Mouse (Mus musculus) liver, embryonic 16.5 days (tissue): ENCODE results near the gene Magi1. TPM values are rescaled to one million over a fixed set of nuclear protein-coding genes. Genes with fewer than 3 reads are reported as not detected.
"Not testable (repeated sequence)": the region's sequence is repeated elsewhere in the genome, so short reads cannot be mapped to it uniquely, and the experiment has no call there.

ENCODE experiments used
- ATAC-seq: fragments of 200-750 bp; cut with Nextera tagmentation; 2 replicates; pipeline ENCODE4 v1.8.0; 2017; ENCODE audit warnings: low read depth, mild to moderate bottlenecking, moderate number of reproducible peaks, moderate library complexity
- H3K27ac ChIP-seq: fragments of 300-500 bp; sonication (generic); 2 replicates; pipeline ENCODE4 v1.5.1; 2014; ENCODE audit warnings: mild to moderate bottlenecking, low read length
- H3K27me3 ChIP-seq: fragments of 300-500 bp; sonication (generic); 2 replicates; pipeline ENCODE4 v1.6.1; 2014; ENCODE audit warnings: low read depth, low read length, mixed read lengths; ENCODE audit not compliant: control insufficient read depth, insufficient read depth
- H3K36me3 ChIP-seq: fragments of 300-500 bp; sonication (generic); 2 replicates; pipeline ENCODE4 v1.6.1; 2014; ENCODE audit warnings: mild to moderate bottlenecking; ENCODE audit not compliant: control insufficient read depth, insufficient read depth
- H3K4me1 ChIP-seq: fragments of 300-500 bp; sonication (generic); 2 replicates; pipeline ENCODE4 v1.6.1; 2014; ENCODE audit warnings: low read depth, low read length, mixed read lengths; ENCODE audit not compliant: control insufficient read depth
- H3K4me2 ChIP-seq: fragments of 300-500 bp; sonication (generic); 2 replicates; pipeline ENCODE4 v1.6.1; 2014; ENCODE audit warnings: low read depth, low read length, mixed read lengths
- H3K4me3 ChIP-seq: fragments of 300-500 bp; sonication (generic); 2 replicates; pipeline ENCODE4 v1.5.1; 2014; ENCODE audit warnings: low read depth, mild to moderate bottlenecking, low read length
- H3K9ac ChIP-seq: fragments of 300-500 bp; sonication (generic); 2 replicates; pipeline ENCODE4 v1.6.1; 2014; ENCODE audit warnings: low read depth, low read length
- H3K9me3 ChIP-seq: fragments of 300-500 bp; sonication (generic); replicated peaks from 2 replicates; pipeline ENCODE4 v1.6.1; 2016; ENCODE audit warnings: low read length; ENCODE audit not compliant: control insufficient read depth
- WGBS: fragments of 180-500 bp; shearing (Covaris S2); extraction: QIAGEN DNeasy Blood & Tissue Kit; methylation state at CpG from one replicate; pipeline ENCODE4 v1.1.7; 2014; ENCODE audit not compliant: insufficient replicate concordance; 5-methylcytosine and 5-hydroxymethylcytosine counted together
- polyA plus RNA-seq: library from polyadenylated mRNA; unstranded; fragments of >200 nt; fragmentation: Nextera tagmentation; extraction: Ambion mirVana; gene quantifications from 2 replicates; pipeline ENCODE4 v1.2.1, GENCODE M21; 2015

Magi1 gene
- polyA plus RNA-seq, 1 experiment from 2014 or later, result 1.3 TPM

- H3K4me1 ChIP-seq, result no peaks in the 10 kb centered on the region
- no peaks in the 10 kb centered on the region for H3K27me3 ChIP-seq
- H3K9ac ChIP-seq, result no peak overlapping the region
- no peak overlapping the region for H3K4me2 ChIP-seq
- no peak overlapping the region for H3K4me3 ChIP-seq
- ATAC-seq, result no peak
- H3K36me3 ChIP-seq, result no peaks in the 10 kb centered on the region
- 56% methylated on average over 6 of the region's 6 CpGs for WGBS
- H3K9me3 ChIP-seq, result no peaks in the 10 kb centered on the region
- H3K27ac ChIP-seq, result no peak overlapping the region
These were observed 272.2 kb downstream of the Magi1 start for GRCm38 (mm10) chr6:94011521-94011920.

- Histone ChIP-seq H3K27me3 (no peaks in the 10 kb centered on the region), H3K27ac (no peak overlapping the region), H3K9ac (no peak overlapping the region), H3K9me3 (no peaks in the 10 kb centered on the region), H3K4me3 (no peak overlapping the region), H3K4me1 (no peaks in the 10 kb centered on the region), H3K36me3 (no peaks in the 10 kb centered on the region), H3K4me2 (no peak overlapping the region)
- 49% methylated on average over 4 of the region's 4 CpGs for WGBS
- no peak for ATAC-seq
These were observed 275.1 kb downstream of the Magi1 start for GRCm38 (mm10) chr6:94008577-94008976.

- WGBS, result 51% methylated on average over 2 of the region's 2 CpGs
- H3K4me3 ChIP-seq, H3K27me3 ChIP-seq, H3K4me2 ChIP-seq, H3K36me3 ChIP-seq, H3K4me1 ChIP-seq, H3K27ac ChIP-seq, H3K9ac ChIP-seq, ATAC-seq, H3K9me3 ChIP-seq: not testable (repeated sequence)
These were observed 280.1 kb downstream of the Magi1 start for GRCm38 (mm10) chr6:94003586-94003985.

- H3K27me3 ChIP-seq, result no peaks in the 10 kb centered on the region
- H3K4me2 ChIP-seq, result no peak overlapping the region
- 72% methylated on average over 8 of the region's 8 CpGs for WGBS
- no peaks in the 10 kb centered on the region for H3K36me3 ChIP-seq
- H3K4me3 ChIP-seq, result no peak overlapping the region
- no peaks in the 10 kb centered on the region for H3K4me1 ChIP-seq
- H3K9ac ChIP-seq, result no peak overlapping the region
- ATAC-seq, result no peak
- no peaks in the 10 kb centered on the region for H3K9me3 ChIP-seq
- no peak overlapping the region for H3K27ac ChIP-seq
These were observed 286.8 kb downstream of the Magi1 start for GRCm38 (mm10) chr6:93996841-93997485.

DNA sequence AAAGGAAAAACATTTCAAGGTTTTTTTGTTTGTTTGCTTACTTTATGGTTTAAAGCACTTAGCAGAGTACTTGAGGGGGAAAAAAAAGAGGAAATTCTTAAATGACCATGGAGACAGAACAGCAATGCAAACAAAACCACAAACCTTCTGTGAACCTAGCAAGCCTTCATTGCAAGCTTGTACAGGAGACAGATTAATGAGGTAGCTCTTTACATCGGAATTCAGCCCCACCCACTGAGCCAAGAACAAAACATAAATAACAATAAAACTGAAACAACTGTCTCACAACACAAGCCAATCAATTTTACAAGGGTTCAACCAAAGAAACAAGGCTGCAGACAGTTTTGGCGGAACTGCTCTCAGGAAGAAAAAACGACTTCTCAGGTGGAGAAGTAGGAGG lies 296.2 kb downstream of the Magi1 start:
- Histone ChIP-seq H3K9ac (no peak overlapping the region), H3K27me3 (no peaks in the 10 kb centered on the region), H3K9me3 (no peaks in the 10 kb centered on the region), H3K4me1 (no peaks in the 10 kb centered on the region), H3K4me3 (no peak overlapping the region), H3K4me2 (no peak overlapping the region), H3K27ac (no peak overlapping the region), H3K36me3 (no peaks in the 10 kb centered on the region)
- 22% methylated on average over 3 of the region's 3 CpGs for WGBS
- no peak for ATAC-seq

DNA sequence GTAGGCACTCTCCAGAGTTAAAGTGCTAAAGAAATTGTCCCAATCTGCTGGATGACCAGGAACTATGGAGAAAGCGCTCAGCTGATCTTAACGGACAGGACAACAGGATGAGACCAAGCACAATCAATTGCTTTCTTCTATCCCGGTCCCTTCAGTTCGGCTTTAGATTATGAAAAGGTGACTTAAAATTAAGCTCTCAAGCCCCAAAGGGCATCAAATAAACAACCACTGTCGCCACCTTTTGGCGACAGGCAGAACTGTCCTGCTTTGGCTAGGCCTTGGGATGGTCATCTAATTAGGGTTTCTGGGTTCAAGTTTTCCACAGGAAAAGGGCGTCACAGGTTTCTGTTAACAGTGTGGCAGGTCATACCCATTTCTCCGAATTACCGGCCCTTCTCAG lies 298.6 kb downstream of the Magi1 start:
- no peak overlapping the region for H3K27ac ChIP-seq
- H3K36me3 ChIP-seq, result no peaks in the 10 kb centered on the region
- no peak for ATAC-seq
- H3K9ac ChIP-seq, result no peak overlapping the region
- 45% methylated on average over 9 of the region's 9 CpGs for WGBS
- H3K4me2 ChIP-seq, result no peak overlapping the region
- no peak overlapping the region for H3K4me3 ChIP-seq
- H3K4me1 ChIP-seq, result no peaks in the 10 kb centered on the region
- no peaks in the 10 kb centered on the region for H3K9me3 ChIP-seq
- no peaks in the 10 kb centered on the region for H3K27me3 ChIP-seq

GRCm38 (mm10) chr6:93983551-93983950 lies 300.2 kb downstream of the Magi1 start:
- no peaks in the 10 kb centered on the region for H3K4me1 ChIP-seq
- no peak for ATAC-seq
- no peak overlapping the region for H3K27ac ChIP-seq
- no peak overlapping the region for H3K4me3 ChIP-seq
- H3K36me3 ChIP-seq, result no peaks in the 10 kb centered on the region
- 60% methylated on average over 3 of the region's 3 CpGs for WGBS
- no peak overlapping the region for H3K4me2 ChIP-seq
- no peaks in the 10 kb centered on the region for H3K27me3 ChIP-seq
- no peak overlapping the region for H3K9ac ChIP-seq
- H3K9me3 ChIP-seq, result no peaks in the 10 kb centered on the region

DNA sequence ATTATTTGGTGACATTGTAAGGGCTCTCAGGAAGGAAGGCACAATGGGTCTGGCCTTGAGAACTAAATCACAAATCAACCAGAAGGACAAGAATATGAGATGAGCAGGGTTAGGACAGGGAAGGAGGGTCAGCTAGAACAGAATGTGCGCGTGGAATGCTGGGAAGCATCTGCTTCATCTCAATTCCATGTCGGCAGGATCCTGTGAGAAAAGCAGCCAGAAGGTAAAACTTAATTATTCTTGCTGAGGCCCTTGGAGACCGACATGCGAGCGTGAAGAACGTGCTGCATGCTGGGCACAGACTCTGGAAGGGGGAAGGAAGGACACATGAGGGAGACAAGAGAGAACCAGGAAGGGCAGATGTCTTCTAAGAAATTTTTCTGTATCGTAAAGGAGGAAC lies 302.5 kb downstream of the Magi1 start:
- Histone ChIP-seq H3K4me2 (no peak overlapping the region), H3K36me3 (no peaks in the 10 kb centered on the region), H3K9ac (no peak overlapping the region), H3K4me3 (no peak overlapping the region), H3K4me1 (no peaks in the 10 kb centered on the region), H3K27me3 (no peaks in the 10 kb centered on the region), H3K9me3 (no peaks in the 10 kb centered on the region), H3K27ac (no peak overlapping the region)
- ATAC-seq, result no peak
- 37% methylated on average over 8 of the region's 8 CpGs for whole genome bisulfite sequencing

- no peak overlapping the region for H3K27ac ChIP-seq
- H3K4me3 ChIP-seq, result no peak overlapping the region
- H3K4me1 ChIP-seq, result no peaks in the 10 kb centered on the region
- ATAC-seq, result no peak
- no peaks in the 10 kb centered on the region for H3K27me3 ChIP-seq
- no peaks in the 10 kb centered on the region for H3K36me3 ChIP-seq
- H3K9ac ChIP-seq, result no peak overlapping the region
- 52% methylated on average over 3 of the region's 3 CpGs for WGBS
- no peak overlapping the region for H3K4me2 ChIP-seq
- no peaks in the 10 kb centered on the region for H3K9me3 ChIP-seq
These were observed 304.5 kb downstream of the Magi1 start for GRCm38 (mm10) chr6:93979241-93979640.
